Mouse (Mus musculus) cerebellum, adult 8-10 months (tissue): ENCODE data around the gene Pacsin3.
"Not testable (repeated sequence)": the region's sequence is repeated elsewhere in the genome, so short reads cannot be mapped to it uniquely, and the experiment has no call there.

Experiments
- DNase-seq: peaks from one replicate; pipeline ENCODE4 v3.0.0; 2022

The Pacsin3 gene

DNA sequence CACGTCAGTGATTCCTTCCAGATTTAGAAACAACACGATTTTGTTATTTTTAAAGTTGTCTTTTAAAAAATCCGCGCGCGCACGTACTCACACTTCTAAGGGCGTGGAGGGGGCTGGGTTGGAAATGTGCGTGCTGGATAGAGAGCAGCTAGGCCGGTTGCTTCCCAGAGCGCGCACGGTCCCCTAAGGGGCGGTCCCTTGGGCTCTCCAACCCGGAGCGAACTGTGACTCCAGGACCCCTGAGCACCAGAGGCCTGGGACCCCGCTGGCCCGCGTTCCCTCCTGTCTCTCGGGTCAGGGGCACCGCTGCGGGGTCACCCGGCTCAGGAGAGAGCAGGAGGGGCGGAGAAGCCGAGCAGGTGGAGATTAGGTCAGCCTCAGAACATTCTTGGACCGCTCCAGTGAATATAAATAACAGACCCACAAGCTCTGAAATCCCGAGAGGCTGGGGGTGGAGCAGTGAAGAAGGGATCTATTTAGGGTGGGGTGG, at the start of gene Pacsin3:
Gene Pacsin3 (plus strand): TSS at position 294 of the 490 bp plus-strand sequence.
- peak; percentile 62 for DNase-seq

DNA sequence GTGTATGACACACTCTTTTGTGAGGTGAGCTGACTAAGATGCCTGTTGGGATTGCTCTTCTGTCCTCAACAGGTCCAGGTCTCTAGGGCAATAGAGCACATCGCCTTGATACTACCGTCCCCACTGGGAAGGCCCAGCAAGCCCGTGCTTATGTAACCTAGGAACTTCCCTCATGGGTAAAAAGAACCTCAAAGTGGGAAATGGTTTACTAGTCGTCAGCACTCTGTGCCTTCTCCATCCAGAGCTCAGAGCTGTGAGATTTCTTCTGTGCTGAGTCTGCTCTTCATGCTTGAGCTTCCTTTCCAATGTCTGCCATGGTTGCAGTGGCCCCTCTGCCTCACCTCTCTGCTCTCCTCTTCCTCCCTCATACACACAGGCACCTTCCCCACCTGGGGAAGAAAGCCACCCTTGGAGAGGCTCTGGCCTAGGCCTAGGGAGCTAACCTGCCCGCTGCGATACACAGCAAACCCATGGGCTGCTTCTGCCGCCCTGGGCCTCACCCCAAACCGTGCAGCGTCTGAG, 49.4 kb upstream of the Pacsin3 start:
- no peak for DNase-seq

DNA sequence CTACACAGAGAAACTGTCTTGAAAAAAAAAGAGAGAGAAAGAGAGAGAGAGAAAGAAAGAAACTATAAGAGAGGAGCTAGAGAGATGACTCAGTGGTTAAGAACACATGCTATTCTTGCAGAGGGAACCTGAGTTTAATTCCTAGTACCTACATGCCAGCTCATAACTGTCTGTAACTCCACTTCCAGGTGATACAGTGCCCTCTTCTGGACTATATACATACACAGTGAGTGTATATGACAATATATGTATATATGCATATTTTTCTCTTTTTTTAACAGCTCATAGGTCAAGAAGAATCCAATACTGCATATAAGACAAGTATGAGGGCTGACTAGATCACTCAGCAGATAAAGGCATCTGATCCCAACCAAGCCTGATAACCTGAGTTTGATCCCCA, 42.4 kb upstream of the Pacsin3 start:
- no peak for DNase-seq

DNA sequence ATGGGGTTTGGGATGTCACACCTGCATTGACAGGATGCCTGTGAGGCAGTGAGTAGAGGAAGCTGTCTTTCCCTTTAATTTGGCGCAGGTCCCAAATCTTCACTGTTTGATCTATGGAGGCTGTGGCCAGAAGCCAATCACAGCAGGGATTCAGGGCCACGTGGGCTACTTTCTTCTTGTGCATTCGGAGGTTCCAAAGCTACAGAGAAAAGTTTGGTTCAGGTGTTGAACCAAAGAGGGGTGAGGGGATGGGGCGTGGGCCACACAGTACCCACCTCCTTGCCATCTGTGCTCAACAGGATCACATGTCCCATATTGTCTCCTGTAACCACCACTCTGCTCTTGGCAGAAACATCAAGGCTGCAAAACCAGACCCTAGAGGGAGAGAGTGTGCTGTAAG, 38.7 kb upstream of the Pacsin3 start:
- no peak for DNase-seq

DNA sequence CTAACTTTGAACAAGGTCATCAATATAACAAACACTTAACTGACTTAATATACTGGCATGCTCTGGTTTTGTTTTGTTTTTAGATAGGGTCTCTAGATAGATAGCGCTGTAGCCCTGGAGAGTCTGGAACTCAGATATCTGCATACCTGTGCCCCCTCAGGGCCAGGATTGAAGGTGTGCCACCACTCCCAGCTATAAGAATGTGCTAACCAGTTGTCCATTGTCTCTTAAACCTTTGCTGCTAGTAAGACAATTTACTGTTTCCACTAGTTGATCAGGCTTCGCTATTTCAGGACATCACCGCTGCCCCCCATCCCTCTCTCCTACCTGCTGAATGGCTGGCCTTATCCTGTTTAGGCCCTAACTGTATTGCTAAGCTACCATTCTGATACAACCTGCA, 35.3 kb upstream of the Pacsin3 start:
- no peak for DNase-seq

DNA sequence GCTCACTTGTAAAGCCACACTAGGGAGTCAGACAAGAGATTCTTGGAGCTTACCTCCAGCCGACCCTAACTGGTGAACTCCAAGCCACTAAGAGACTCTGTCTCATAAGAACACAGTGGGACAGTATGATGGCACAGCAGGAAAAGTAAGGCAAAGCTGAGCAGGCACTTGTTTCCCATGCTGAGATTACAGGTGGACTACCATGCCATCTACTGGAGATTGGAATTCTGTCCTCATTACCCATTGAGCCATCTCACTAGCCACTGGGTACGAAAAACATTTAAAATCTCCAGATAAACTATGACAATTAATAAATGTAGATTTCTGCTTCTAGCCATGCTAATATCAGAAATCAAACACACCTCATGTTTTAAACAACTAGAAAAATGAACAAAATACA, 32.1 kb upstream of the Pacsin3 start:
- DNase-seq = no peak

DNA sequence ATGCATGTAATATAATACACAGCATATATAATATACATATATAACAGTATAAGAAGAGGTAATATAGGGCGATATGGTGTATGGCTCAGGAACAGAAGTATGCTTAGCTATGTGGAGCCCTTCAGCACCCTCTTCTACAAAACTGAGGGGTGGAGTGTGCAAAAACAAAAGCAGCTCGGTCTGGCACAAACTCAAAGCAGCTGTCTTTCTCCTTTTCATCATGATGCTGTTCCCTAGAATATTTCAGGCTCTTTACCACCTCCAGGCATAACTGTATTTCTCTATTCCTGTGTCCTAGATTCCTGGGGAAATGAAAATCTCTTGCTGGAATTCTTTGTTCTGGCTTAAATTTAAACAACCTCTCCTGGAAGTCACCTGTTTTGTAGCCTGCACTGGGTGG, 26.0 kb upstream of the Pacsin3 start:
- no peak for DNase-seq

DNA sequence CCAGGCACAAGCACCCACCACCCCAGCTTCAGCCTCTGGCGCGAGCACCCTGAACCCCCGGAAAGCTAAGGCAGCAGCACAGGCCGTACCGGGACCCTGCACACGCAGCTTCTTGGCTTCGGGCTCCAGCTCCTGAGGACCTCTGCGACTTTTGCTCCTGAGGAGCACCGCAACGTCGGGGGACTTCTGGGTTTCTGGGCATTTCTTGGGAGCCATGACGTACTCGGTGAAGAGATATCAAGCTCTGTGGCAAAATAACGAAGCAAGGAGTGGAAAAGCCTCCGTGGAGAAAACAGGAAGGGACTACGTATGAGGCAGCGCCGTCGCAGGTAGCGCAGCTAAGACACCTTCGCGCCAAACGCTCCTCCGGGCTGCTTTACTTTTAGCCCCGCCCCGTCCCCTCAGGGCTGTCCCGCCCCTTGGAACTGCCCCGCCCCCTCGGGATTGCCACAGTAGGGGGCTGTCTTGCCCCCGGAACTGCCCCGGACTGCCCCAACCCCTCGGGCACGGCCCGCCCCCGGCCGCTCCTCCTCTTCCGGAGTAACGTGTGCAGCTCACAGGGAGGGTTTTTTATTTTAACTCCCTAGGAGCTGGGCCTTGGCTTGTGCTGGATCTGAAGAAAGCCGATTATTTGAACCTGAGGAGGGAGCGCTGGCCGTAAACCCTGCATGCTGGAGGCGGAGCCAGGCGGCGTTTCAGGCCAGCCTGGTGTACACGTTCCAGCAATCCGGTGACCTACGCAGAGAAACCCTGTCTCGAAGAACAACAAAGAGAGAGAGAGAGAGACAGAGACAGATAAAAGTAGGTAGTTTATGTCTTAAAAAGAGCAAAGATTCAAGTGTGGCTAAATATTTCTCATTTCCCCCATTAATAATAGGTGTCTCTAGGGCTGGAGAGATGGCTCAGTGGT, 18.9 kb upstream of the Pacsin3 start, which contains the start of gene Ddb2:
Gene Ddb2 (minus strand): TSS at position 382 of the 910 bp plus-strand sequence.
- peak; percentile 87 for DNase-seq

DNA sequence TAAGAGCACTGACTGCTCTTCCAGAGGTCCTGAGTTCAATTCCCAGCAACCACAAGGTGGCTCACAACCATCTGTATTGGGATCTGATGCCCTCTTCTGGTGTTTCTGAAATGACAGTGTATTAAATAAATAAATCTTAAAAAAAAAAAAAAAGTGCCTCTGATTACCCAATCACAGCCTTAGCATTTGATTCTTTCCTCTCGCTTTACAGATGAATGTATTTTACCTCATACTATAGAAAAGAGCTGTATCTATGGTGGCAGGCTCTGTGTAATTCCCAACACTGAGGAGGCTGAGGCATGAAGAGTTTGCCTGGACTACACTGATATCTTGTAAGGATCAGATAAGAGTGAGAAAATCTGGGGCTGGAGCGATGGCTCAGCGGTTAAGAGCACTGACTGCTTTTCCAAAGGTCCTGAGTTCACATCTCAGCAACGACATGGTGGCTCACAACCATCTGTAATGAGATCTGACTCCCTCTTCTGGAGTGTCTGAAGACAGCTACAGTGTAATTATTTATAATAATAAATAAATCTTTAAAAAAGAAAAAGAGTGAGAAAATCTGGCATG, 18.2 kb upstream of the Pacsin3 start:
- not testable (repeated sequence) for DNase-seq

DNA sequence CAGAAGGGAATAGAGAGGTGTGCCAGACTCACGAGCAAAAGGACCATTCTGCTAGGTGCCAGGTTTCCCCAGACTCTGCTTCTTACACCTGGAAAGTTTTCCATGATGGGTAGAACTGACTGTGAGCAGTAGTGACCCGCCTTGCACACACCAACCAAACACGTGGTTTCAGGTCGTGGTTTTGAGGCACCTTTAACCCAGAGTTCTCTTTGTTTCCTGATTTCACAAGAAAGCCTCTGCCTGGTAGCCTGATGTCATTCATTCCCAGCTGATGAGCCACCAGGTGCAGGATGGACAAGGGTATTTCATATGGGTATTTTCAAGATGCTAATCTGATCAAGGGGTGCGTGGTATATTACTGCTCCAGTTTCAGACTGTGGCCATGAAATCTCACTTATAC, 13.2 kb upstream of the Pacsin3 start:
- DNase-seq = no peak

DNA sequence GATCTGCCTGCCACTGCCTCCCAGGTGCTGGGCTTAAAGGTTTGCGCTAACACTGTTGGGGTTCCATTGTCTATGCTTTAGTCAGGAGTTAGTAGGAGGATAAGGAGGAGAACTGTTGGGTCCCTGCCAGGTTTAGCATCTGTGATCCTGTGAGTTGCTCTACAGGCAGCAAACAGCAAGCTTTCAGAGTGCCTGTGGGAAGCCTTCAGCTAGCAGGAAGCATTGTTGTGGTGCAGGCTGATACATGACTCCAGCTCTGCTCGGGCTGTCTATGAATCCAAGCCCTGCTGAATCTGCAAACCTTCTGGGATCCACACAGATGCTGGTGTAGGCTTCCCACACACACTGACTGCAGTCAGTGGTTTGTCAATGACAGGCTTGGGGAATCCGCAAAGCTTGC, 12.3 kb upstream of the Pacsin3 start:
- DNase-seq = no peak

DNA sequence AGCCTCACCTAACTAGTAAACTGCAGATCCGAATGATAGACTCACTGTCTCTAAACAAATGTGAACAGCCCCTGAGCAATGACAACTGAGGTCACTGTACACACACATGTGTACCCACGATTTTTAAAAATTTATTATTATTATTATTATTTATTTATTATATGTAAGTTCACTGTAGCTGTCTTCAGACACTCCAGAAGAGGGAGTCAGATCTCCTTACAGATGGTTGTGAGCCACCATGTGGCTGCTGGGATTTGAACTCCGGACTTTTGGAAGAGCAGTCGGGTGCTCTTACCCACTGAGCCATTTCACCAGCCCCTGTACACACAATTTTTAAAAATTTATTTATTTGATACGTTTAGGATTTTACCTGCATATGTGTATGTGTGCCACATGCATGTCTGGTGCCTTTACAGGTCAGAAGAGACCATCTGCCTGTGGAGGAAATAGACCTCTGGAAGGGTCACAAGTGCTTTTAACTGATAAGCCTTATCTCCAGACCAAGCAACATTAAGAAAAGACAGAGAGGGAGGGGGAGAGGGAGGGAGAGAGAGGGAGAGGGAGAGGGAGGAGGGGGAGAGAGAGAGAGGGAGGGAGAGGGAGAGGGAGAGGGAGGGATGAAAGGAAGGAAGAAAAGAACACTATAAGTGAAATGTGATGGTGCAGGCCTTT, 11.1 kb upstream of the Pacsin3 start:
- no peak for DNase-seq

DNA sequence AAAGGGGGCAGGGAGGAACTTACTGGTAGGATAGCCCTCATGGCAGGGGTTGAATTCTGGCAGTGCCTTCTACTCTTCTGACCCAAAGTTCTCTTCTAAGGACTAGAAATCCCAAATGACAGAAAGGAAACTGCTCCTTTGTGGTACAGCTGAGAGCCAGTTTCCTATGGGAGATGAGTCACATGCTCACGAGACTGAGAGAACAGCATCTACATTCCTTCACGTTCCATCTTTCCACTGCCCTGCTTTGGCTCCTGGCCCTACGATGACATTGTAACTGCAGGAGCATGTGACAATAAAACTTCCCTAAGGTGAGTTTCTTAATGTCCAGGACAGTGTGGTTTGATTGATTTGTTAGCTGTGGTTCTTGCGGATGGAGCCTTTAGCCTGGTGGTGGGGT, 7.4 kb upstream of the Pacsin3 start:
- DNase-seq = no peak

DNA sequence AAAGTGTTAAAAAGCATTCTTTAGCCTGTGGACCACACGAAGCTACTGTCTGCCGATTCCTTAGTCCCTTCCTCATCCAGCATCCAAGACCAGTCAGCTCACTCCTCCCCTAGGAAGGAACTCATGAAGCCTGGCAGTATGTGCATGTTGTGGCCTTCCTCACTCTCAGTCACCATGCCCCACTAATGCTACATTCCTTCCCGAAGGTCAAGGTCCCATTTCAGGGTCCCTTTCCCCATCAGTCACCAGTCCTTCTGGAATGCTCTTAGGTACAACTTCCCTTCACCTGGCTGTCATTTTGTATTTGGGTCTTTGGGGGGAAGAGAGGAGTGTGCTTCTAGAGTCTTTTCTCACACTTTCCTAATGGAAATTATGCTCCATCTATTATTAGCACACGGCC, 3.8 kb upstream of the Pacsin3 start:
- DNase-seq = no peak

DNA sequence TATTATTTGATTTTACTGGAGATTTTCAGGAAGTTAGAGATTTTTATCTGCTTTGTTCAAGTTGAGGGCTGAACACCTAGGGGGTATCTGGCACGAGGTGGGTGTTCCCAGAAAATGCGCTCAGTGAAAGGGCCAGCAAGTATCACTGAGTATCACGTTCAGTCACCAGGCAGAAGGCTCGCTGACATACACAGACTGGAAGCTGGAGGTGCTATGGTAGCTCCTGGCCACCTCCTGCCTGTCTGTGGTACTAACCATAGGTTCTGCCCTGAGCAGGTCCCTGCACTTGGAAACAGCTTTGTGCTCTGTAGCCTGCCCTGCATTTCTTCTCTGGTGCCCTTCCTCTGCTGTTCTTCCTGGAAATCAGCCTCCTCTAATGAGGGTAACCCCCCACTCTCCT, 3.2 kb upstream of the Pacsin3 start:
- no peak for DNase-seq

DNA sequence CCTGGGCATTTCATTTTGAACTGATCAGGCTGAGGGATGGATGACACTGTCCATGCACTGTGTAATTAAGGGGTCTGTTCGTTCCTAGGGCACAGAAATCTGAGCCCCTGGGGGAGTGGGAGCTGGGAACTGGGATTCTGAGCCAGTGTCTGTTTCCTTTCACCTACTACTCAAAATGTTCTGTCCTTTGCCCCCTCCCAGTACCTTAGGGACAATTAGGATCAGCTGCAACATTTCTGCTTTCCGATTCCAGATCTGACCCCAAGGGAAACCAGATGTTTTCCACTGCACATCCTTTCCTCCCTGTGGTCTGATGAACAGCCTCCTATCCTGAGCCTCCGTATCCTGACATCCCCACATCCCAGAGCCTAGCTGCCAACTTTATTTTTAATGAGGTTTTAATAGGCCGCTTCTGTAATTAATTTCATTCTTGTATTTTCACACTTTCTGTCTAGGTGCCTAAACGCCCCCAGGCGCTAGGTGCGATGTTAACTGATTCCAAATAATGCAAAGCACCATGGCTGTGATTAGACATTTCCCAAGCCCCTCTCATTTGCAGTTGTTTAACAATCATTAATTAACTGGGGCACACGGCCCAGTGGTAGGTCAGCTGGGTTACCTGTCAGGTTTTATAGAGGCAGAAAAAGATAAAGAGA, 901 bp upstream of the Pacsin3 start:
- DNase-seq = peak; percentile 23

DNA sequence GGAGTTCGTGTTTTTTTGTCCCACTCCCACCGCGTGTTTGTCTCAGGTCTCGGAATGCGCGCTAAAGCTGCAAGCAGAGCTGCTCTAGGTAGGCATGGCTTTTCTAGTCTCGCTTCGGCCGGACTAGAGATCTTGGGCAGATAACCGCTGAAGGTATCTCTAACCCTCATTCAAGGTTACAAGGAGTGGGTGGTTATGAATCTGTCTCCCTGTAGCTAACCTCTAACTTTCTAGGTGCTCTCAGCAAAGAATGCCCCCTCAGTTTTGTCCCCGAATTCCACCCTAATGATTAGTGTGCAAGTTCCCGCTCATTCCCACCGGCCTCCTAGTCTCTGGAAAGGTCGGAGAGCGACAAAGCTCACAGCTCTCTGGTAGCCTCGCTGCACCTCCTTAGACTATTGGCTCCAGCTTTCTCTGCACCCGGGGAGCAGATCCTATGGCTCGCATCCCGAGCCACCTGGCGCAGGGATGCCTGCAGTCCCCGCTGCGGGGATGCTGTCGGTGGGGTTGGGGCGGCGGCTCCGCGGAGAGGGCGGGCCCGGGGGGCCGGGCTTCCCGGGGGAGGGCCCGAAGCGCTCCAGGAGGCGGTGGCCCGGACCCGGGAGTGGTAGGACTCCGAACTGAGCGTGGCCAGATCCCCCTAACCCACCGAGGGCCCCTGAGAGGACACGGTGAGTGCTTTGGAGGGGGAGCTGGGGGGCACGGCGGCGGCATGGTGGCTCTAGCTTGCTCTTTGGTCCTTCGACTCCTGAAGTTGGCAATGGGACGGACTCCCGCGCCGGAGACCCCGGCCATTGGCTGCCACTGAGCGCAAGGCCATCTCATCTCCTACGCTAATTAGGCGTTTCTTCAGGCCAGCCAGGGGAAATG, 737 bp downstream of the Pacsin3 start:
- DNase-seq = peak; percentile 76

DNA sequence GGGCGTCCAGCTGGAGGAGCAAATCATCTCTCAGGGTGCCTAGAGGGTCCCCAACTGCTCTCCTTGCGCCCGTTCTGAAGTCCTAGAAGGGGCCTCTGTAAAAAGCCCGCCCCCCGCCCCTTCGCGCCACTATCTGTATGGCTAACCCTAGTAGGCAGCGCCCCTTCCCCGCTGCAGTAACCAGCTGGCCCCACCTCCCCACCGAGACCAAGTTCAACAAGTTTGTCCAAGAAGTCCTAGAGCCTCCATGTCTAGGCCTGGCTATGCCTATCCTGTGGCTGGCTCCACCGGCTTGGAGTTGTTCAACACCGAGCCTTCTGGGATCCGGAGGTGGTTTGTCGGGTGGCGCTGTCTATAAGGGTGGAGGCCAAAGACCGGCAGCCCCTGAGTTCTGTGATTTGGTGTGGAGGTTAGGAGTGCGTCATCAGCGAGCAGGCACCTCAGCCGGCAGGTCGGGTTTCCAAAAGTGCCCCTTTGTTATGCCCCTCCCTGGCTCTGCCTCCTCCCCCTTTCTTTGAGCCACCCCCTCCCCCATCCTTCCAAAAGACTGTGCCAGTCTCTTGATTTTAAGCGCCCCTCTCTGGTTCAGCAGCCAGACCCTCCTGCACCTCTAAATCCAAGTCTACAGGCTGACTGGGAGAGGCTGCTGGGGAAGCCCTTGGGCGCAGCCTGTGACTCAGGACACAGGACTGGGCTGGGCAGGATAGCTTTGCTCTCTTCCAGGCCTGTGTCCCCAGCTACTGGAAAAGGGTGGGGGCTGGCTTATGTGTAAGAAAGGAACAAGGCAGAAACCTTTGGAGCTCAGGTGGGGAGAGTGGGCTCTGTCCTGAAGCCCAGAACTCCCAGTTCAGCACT, 1.6 kb downstream of the Pacsin3 start:
- no peak for DNase-seq

DNA sequence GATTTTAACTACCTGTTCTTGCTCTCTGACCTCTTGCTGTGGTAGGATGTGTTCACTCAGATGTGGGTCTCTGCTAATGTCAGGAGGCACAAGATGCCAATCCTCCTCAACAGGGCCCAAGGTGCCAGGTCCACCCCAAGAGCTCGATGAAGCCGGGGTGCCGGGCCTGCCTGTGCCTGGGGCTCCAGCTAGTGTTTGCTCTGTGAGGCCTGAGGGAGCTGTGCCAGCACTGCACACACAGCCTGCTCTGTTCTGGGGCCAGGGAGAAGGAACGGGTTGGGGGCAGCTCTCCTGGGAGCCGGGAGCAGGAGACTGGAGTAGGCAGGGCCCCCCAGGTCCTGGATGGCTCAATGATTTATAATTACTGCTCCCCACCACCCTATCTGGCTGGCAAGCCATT, 2.3 kb downstream of the Pacsin3 start:
- no peak for DNase-seq

DNA sequence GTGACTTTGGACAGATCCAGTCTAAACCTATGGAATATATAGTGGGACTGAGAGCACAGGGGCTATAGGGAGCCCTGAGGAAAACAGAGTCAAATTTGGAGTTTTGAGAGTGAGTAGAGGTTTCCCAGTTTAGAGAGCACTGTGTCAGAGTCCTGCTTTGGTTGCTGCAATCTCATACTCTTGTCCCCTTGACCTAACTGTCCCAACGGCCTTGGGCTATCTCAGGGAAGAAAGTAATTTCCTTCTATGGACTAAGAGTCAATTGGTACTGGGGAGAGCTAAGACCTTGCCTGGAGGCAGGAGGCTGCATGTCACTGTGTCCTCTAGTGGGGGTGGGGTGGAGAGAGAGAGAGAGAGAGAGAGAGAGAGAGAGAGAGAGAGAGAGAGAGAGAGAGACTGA, 3.1 kb downstream of the Pacsin3 start:
- no peak for DNase-seq

DNA sequence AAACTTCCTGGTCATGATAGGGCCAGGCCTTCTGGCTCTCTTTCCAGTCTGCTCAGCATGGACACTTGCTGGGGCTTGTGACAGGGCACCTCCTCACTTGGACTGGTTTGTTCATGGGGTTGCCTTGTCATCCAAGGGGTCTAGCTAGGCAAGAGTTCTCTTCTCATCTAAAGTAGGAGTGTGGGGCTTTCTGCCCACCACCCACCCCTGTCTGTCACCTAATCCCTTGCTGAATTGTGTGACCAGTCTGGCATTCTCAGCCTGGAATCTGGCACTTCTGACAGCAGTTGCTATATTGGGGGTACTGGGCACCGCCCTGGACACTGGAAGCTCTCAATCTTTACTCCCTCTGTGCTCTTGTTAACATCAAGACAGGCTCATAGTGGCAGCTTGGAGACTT, 3.7 kb downstream of the Pacsin3 start:
- no peak for DNase-seq
